Mouse (Mus musculus): ENCODE results near the gene Inpp4b.

DNA sequence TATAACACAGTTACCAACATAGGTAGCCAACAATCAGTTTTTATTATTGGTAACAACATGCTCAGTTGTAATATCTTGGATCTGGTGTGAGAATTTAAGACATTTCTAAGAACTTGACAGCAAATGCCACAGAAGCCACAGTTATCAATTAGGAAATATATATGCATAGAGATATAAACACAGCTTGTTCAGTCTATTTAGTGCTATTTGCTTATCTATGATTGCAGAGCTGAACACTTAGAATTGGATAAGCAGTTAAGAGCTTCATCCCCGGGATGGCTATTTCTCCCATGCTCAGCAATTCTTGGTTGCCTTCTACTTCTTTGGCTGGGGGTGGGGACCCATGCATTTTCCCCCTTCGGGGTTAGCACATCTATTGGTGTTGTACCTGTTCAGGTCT is 112.5 kb downstream of the Inpp4b start:
- TF ChIP-seq CTCF (conservative IDR thresholded peaks at IDR 0.05; ENCODE audit: insufficient read depth, insufficient read length, low read depth, low read length) = no peak
- no peak for TF ChIP-seq POLR2A (IDR thresholded peaks at IDR 0.05; ENCODE audit: low read depth, low read length)
